Mouse (Mus musculus) left cerebral cortex, postnatal 14 days (tissue): ENCODE measurements at regions not wholly inside any gene's neighbourhood (a gene's known extent, or its start where the extent isn't known, plus 50 kb on each side); places are given as distances from the start of the nearest gene placed in this dataset.
A peak's percentile ranks its signal among the peaks of the same experiment; 100 is the strongest.

Source experiments
- DNase-seq, 2 experiments: peaks; one replicate each; pipeline ENCODE4 v3.0.0; 2021 to 2022; ENCODE audit warnings: low spot score in 2 of 2, mixed read lengths in 1 of 2
- intact Hi-C: fragments of 180-260 bp; cut with DNase I; formaldehyde crosslinking; loops from one replicate; pipeline ENCODE4 v1.15.1; 2025

DNA sequence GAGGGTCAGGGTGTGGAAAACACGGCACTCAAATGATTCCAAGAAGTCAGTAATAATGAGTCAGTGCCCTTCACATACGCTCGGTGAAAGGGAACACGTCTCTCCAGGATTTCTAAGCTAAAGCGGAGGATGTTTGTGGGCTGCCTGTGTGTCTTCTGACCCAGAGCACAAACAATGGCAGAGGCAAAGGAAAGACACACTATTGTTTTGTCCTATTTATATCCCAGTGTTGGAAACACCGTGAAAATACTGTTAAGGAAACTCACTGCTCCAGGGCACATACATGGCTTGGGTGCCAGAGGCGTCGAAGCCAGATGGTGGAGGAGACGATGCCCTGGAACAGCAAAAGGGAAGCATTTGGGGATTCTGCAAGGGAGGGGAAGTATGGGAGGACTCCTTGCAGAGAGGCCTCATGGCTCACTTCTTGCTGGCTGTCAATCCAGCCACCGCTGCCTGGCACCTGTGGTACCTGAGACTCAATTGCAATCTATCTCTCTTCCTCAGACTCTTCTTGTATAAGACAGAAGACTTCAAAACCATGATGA is 192.6 kb upstream of the Ankrd55 start:
- no peak for DNase-seq
- intact Hi-C loops: no loop called here

DNA sequence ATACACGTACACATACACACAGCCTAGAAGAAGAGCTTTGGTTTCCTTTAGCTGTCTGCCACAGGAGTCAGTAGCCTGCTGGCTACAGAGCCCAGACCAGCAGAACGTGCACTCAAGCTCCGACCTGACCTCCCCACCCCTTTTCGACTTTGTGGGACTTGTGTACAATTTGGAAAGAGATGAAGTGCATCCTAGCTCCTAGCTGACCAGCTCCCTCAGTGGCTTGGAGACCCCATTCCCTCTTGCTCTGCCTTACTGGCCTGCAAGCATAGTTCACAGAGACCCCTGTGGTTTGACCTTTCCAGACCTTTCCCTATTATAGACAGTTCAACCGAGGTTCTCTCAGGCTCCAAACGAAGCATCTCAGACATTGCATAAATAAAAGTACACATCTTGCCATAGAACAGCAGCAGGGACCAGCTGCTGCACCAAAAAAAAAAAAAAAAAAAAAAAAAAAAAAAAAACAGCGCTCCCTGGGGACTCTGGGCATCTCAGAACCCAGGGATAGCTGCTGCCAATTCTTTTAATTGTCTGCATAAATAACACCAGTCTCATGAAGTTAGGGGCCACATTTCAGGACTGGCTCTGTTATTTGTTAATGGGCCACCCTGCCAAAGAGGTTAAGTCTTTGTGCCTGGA is 188.2 kb upstream of the Ankrd55 start:
- no peak for DNase-seq
- intact Hi-C loops: no loop called here

DNA sequence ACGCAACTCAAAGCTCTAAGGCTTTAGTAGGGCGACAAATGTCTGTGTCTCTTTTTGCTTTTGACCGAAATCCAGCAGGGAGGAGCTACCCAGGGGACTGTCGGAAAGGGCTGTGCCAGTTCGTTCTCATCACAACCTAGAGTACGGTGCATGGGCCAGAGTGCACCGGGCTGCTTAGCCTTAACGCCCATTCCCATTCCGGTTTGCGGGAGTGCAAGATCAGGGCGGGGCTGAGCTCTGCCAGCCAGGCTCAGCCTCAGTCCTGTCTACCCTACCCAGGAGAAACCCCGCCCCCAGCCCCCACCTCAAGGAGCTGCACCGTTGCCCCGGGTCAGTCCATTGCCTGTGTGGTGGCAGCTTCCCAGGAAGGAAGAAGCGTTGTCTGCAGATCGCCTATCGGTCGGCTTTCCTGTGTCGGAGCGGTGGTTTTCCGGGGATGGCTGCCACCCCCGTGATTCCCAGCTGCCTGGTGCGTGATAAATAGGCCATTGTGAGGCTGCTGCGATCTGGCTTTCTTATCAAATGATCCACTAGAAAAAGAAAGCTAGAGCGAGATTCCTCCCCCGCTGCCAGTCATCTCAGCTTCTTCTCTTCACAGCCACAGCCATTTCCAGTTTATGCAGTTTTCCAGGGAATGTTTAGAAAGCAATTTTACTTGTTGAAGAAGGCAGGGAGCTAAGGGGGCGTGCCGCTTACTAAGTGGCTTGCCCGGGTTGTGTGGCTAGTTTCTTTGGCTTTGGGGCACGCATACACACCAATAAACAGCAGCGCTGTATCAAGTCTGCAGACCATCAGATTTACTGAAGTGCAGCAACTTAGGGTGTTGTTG is 187.4 kb upstream of the Ankrd55 start:
- DNase-seq: peak; percentile 32 to 37
- intact Hi-C loops: no loop called here

DNA sequence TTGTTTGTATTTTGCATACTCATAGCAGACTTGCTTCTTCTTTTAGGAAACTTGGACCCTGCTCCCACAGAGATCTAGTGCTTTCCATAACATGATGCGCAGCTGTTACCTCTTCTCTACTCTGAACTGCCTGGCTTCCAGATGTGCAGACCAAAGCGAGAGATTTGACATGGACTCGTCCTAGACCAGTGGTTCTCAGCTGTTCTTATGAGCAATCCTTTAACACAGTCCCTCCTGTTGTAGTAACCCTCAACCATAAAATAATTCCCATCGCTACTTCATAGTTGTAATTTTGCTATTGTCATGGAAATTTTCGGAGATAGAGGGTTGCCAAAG is 186.9 kb upstream of the Ankrd55 start:
- no peak for DNase-seq
- intact Hi-C loops: no loop called here

DNA sequence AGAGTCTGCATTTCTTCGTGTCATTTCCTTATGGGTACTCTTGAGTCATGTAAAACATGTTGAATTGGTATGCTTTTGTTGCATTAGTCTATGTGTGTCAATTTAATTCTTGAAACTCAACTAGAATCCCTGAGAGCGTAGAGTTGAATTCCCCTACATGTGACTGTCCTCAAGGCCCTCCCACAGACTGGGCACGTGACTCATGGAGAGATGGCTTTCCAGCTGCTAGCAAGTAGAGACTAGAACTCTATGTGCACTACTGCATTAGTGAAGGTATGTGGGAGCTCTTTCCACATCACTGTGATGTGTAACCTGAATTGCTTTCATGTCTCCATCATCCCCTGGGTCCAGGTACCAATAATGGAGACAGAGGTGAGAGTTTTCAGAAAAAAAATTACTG is 182.3 kb upstream of the Ankrd55 start:
- intact Hi-C loops: no loop called here
- no peak for DNase-seq

DNA sequence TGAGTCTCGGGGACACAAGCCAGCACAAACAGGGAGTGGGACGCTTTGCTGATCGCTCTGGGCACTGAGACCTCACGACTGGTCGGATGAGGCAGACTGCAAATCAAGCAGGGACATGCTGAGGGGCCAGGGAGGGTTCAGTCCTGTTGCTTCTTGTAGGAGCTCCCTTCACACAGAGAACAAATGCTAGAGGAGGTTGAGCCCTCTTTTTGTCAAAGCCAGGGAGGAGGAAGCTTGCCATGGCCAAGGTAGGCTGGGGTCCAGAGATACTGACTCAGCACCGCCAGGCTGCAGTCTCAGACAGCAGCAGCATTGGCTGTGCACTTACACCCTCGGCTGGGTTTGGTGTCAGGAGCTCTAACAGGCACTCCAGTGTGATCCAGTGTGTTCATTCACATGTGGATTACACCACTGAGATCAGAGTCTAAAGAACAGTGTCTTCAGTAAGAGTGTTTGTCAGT is 173.5 kb upstream of the Ankrd55 start:
- intact Hi-C loops: no loop called here
- DNase-seq: peak in 1 of 2 experiments; percentile 6

DNA sequence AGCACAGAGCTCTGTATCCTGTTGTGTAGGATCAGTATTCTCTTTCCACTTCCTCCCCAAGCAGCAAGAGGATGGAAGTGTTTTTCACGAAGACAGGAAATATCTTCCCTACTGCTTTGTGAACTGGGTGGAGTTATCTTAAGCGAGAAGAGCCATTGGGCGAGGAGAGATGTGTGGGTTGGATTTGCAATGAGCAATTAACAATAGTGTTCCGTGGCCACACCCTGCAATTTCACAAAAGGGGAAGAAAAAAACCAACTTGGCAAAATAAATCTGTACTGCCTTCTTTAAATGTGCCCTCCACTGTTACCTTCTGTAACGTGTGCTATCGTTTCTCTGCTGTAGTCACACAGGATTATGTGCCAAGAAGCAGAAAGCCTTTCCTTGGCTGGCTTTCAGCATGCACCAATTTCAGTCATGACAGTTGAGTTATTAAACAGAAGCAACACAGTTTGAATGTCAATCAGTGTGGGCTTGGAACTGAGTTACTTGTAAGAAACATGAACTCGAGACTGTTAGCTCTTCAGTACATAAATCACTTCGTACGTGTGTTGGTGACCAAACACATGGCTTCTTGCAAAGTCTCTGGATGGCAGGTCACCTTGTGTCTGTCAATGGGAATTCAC is 172.0 kb upstream of the Ankrd55 start:
- intact Hi-C loops: no loop called here
- no peak for DNase-seq

DNA sequence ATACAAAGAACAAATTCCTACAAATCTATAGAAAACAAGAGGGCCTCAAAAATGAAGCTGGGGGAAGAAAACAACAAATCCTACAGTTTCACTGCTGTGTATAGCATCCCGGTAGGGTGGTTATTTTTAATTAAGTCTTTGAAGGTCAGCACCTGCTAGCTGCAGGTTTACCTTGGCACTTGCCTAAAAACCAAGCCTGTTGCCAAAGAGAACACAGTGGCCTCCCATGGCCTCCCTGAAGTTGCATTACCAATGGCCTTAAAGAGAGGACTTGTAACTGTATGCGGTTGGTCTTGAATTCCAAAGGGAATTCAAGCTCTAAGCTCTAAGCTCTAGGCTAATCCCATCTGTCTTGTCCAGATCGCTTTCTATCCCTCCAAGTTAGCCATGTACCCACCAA is 169.7 kb upstream of the Ankrd55 start:
- DNase-seq: no peak
- intact Hi-C loops: no loop called here

DNA sequence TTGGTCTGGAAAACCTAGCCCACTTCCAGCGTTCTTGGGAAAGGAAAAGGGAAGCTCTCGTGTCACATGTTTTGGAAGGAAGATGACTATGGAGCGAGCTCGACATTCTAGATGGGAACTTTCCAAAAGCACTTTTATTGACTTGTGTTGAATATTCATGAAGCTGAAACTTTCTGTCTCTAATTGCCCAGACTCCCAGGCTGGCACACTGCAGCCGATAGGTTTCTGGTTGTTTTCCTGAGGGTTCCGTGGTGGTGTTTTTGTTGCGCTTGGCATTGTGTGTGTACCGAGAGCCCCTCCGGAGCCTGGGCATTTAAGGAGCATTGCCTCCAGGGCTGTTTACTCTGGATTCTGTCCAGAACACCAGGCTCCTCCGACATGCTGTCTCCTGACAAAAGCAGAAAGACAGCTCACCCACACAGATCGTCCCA is 168.6 kb upstream of the Ankrd55 start:
- intact Hi-C loops: no loop called here
- peak; percentile 9 to 11 for DNase-seq

DNA sequence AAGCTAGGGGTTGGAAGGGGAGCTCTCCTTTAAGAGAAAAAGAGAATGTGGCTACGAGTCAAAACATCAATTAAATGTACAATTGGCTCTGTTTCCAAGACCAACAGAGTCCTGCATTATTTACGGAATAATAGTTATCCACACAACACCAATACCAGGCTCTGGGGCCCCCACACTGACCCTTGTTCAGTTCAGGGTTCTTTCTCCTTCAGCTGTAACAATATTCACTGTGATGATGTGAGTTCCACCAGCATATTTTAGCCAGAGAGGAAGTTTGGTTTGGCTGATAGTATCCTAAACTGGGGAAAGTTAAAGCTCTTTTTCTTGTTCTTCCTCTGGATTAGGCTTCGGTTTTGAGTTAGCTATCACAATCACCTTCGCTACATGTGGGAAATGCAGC is 167.9 kb upstream of the Ankrd55 start:
- intact Hi-C loops: no loop called here
- DNase-seq: no peak

DNA sequence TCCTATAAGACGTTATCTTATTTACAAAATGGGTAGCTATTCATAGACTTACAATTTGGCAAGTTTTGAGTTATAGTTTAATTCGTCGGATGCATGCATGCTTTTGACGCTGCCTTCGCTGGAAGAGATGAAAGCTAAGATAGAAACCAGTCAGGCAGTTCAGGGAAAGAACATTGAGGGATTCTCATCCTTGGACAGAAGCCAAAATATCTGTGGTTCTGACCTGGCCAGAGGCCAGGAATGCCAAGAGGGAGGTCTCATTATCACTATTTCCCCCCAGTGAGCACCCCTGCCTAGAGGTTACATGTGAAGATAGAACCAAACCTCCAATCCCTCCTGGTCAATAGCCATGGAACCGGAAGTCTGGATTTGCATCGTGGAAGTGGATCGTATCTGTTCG is 167.1 kb upstream of the Ankrd55 start:
- intact Hi-C loops: no loop called here
- DNase-seq: no peak

DNA sequence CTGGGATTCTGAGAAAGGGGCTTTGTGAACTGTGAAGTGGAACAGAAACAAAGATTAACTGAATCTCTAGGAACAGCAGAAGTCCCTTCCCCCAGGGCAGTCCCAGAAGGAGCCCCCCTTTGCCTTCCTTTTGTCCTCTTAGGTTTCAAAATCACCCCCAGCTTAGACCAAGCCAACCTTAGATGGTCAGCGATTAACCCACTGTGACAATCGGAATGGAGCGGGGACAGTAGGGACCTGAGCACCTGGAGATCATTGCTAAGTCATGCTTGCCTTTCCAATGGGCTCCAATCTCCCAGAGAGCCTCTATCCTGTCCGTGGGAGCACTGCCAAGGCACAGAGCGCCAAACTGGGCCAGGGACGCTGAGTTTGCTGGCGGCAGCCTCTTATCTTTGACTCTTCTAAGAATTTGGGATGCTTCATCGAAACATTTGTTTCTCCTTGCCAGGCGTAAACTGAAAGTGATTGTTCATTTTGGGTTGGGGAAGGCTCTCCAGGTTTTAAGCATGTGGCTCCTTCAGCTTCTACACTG is 165.3 kb upstream of the Ankrd55 start:
- intact Hi-C loops: no loop called here
- DNase-seq: no peak

DNA sequence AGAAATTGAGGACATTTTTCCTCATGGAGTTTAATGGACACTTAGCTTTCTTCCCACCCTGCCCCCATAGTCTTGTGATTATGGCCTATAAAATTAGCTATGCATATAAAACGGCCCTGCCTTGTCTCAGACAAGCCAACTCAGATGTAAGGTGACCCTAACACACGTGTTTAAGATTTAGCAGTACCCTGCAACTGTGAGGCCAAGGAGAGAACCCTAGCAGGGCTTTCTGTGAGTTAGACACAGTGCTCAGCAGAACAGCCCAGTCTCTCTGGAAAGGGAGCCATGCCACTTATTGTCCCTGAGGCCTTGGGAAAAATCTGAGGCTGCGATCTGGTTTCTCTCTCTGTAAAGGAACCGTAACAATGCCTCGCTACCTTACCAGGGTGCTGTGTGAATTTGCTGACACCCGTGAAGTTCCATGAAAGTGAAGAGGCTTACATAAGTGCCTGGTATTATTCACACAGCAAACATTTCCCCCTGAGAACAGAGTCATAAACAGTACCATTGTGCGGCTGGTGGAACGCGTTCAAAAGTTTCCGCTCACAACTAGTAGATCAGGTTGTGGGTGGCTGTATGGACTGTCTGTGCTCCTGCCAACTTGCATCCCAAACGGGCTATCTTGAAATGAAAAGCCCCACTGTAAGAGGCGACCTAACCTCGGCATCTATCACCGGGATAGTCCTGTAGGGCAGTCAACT is 162.3 kb upstream of the Ankrd55 start:
- intact Hi-C loops: no loop called here
- DNase-seq: no peak

DNA sequence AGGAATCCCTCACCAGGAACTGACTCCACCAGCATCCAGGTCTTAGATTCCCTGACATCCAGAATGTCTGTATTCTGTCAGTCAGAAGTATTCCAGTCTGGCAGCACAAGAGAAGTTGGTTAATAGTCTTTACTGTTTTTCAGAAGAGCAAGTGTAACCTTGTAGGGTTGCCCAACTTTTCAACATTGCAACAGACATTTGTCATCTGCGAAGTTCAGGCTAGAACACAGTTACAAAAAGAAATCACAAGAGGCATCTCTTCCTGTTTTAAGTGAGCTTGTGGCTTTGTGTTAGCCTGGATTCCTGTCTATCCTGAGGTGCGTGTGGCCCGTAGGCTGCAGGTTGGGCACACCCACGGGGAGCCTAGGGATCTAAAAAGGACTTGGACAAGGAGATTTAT is 158.0 kb upstream of the Ankrd55 start:
- intact Hi-C loops: no loop called here
- DNase-seq: no peak

DNA sequence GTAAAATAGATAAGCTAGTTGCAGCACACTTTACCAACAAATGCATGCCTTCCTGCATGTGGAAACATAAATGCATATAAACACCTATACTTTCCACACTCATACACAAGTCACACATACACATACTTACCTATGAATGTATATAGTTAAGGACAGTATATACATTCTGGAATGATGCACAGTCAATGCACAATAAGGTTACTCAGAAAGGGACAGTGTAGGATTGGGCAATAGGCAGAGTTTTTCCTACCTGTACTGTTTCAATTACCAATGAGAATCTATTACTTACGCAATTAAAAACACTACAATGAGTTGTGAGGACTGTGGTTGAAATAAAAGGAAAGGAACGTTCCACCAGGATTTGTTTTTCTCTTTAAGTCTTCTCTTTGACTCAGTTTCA is 157.5 kb upstream of the Ankrd55 start:
- no peak for DNase-seq
- intact Hi-C loops: no loop called here

DNA sequence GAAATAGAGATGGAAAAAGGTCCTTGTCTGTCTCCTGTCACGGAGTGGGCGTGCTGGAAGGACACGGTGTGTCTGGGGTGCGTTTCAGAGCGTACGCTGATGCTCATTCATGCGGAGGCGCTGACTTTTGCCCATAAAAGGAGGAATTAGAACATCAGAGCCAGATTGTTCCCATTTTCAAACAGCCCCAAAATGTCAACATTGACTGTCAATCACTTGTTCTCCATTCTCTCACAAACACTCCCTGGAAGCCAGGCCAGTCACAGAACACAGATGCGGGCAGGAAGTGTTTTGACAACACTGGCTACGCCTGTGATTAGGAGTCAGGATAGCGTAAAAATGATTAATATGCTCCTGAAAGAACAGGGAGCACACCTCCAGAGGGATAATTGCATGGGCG is 157.1 kb upstream of the Ankrd55 start:
- intact Hi-C loops: no loop called here
- no peak for DNase-seq

DNA sequence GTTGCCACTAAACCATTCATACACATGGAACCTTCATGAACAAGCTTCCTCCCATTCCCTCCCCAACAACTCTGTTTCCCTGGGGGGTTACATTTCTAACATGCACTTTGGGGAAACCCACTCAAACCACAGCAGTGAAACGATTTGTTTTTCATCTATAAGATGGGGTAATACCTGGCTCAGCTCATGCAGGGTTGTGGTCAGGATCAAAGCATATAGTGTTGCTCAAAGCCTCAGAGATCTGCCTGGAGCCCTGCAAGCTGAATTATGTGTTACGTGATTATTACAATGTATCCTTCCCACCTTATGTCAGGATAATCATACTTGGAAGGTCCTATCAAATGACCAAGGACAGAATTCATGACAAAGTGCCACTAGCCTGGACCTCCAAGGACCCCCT is 154.5 kb upstream of the Ankrd55 start:
- intact Hi-C loops: no loop called here
- DNase-seq: no peak

DNA sequence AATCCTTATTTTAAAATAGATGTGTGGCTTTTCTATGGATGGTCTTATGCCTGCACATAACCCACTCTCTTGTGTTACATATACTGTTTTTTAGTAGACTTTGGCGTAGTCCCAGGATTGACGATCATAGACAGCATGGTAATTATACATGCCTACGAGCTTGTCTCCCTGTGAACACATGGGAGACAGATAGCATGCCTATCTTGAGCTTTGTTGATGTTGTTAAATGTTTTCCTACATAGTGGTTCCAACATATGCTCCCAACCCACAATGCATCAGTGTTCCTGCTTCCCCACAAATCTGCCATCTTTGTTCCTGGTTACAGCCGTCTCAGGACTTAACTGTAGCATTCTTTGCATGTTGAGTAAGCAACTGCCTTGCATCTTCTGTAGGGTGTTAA is 153.6 kb upstream of the Ankrd55 start:
- intact Hi-C loops: no loop called here
- no peak for DNase-seq

DNA sequence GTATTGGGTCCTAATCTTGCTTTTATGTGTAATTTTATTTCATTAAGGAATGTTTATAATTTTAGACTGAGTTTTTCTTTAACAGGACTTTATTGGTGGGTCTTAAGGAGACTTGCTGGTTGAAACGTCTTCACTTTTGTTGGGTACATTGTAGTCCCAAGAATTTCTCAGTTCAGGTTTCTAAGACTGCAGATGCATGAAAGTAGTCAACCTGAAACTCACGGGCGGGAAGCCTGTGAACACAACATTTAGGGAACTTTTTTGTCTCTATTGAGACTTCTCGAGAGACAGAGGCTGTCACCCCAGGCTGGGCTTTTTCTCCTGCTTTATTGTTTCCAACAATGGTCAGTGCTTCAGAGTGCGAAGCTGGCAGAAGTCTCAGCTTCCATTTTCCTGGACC is 152.5 kb upstream of the Ankrd55 start:
- intact Hi-C loops: no loop called here
- no peak for DNase-seq

DNA sequence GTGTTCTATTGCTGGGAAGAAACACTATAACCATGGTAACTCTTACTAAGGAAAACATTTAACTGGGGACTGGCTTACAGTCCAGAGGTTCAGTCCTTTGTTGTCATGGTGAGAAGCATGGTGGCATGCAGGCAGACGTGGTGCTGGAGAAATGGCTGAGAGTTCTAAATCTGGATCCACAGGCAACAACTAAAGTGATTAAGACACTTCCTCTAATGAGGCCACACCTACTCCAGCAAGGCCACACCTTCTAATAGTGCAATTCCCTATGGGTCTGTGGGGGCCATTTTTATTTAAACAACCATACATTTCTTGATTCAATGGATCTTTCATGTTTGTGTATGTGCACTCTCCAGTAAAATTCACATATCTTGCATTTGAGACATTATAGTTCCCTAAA is 151.4 kb upstream of the Ankrd55 start:
- intact Hi-C loops: no loop called here
- DNase-seq: no peak
